Mouse (Mus musculus) midbrain, embryonic 15.5 days (tissue): ENCODE results near the gene Lat2. TPM values are rescaled to one million over a fixed set of nuclear protein-coding genes. Genes with fewer than 3 reads are reported as not detected.

ENCODE experiments used
- ATAC-seq: fragments of 200-750 bp; cut with Nextera tagmentation; replicated peaks from 2 replicates; pipeline ENCODE4 v1.8.0; 2017; ENCODE audit warnings: moderate TSS enrichment
- H3K27ac ChIP-seq: fragments of 300-500 bp; sonication (generic); 2 replicates; pipeline ENCODE4 v1.5.1; 2015; ENCODE audit warnings: mild to moderate bottlenecking, inconsistent platforms
- H3K27me3 ChIP-seq: fragments of 300-500 bp; sonication (generic); replicated peaks from 2 replicates; pipeline ENCODE4 v1.6.1; 2015; ENCODE audit warnings: inconsistent platforms
- H3K36me3 ChIP-seq: fragments of 300-500 bp; sonication (generic); replicated peaks from 2 replicates; pipeline ENCODE4 v1.6.1; 2015; ENCODE audit warnings: inconsistent platforms
- H3K4me1 ChIP-seq: fragments of 300-500 bp; sonication (generic); 2 replicates; pipeline ENCODE4 v1.6.1; 2015; ENCODE audit warnings: inconsistent platforms
- H3K4me2 ChIP-seq: fragments of 300-500 bp; sonication (generic); 2 replicates; pipeline ENCODE4 v1.6.1; 2015; ENCODE audit warnings: inconsistent platforms, mild to moderate bottlenecking, moderate library complexity
- H3K4me3 ChIP-seq: fragments of 300-500 bp; sonication (generic); 2 replicates; pipeline ENCODE4 v1.5.1; 2015; ENCODE audit warnings: mild to moderate bottlenecking, inconsistent platforms
- H3K9ac ChIP-seq: fragments of 300-500 bp; sonication (generic); 2 replicates; pipeline ENCODE4 v1.6.1; 2015; ENCODE audit warnings: mild to moderate bottlenecking, inconsistent platforms
- H3K9me3 ChIP-seq: fragments of 300-500 bp; sonication (generic); 2 replicates; pipeline ENCODE4 v1.6.1; 2016; ENCODE audit warnings: inconsistent platforms
- WGBS: fragments of 180-500 bp; shearing (Covaris S2); methylation state at CpG from one replicate; pipeline ENCODE4 v1.1.7; 2015; ENCODE audit warnings: mixed read lengths; 5-methylcytosine and 5-hydroxymethylcytosine counted together
- polyA plus RNA-seq: library from polyadenylated mRNA; unstranded; fragments of >200 nt; fragmentation: Nextera tagmentation; extraction: Ambion mirVana; gene quantifications from 2 replicates; pipeline ENCODE4 v1.2.1, GENCODE M21; 2015

The Lat2 gene
- polyA plus RNA-seq, 1 experiment from 2014 or later = 3.5 TPM

DNA sequence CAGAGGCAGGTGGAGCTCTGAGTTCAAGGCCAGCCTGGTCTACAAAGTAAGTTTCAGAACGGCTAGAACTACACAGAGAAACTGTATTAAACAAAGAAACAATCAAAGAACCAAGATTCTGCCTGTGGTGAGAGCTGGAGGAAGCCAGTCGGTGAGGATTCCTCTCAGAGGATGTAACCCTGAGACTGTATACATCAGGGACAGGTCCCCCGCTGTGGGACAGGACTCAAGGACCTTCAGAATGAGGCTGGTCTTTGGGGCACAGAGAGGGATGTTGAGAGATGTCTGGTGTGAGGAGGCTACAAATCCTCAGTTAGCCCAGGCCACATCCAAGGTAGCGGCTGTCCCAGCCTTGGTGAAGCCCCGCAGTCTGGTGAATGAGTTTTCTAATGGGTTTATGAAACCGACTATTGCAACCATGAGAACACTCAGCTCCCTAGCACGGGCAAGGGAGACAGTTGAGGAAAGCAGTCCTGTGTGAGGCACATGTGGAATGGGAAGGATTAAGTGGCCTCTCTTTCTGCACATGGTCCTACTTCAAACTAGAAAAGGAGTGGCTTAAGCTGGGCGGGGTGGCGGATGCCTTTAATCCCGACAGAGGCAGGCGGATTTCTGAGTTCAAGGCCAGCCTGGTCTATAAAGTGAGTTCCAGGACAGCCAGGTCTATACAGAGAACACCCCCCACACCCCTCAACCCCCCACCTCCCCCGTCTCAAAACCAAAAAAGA is 4.7 kb downstream of the Lat2 start:
- no peaks in the 10 kb centered on the region for H3K9me3 ChIP-seq
- no peak overlapping the region for H3K4me2 ChIP-seq
- H3K27me3 ChIP-seq = no peaks in the 10 kb centered on the region
- 89% methylated on average over 12 of the region's 12 CpGs for WGBS
- H3K27ac ChIP-seq = no peak overlapping the region
- no peaks in the 10 kb centered on the region for H3K4me1 ChIP-seq
- ATAC-seq = no peak
- H3K4me3 ChIP-seq = no peak overlapping the region
- no peak overlapping the region for H3K9ac ChIP-seq
- H3K36me3 ChIP-seq = no peaks in the 10 kb centered on the region

DNA sequence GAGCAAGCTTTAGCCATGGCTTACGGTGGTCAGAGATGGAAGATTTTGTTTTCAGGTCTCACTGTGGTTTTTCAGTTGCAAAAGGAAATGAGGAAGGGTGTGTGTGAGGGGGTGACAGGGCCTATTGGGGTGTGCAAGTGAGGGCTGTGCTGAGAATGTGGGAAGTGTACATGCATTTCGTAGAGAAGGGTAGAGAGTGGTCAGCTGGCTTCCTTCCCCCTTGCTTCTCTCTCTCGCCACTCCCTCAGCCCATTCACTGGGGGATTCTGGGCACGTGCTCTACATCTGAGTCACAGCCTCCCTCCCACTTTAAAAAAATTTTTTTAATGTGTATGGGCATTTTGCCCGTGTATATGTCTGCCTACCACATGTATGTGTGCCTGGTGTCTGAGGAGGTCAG is 7.7 kb downstream of the Lat2 start:
- no peak overlapping the region for H3K4me3 ChIP-seq
- no peaks in the 10 kb centered on the region for H3K9me3 ChIP-seq
- no peak overlapping the region for H3K27ac ChIP-seq
- H3K36me3 ChIP-seq = no peaks in the 10 kb centered on the region
- no peak overlapping the region for H3K9ac ChIP-seq
- H3K27me3 ChIP-seq = no peaks in the 10 kb centered on the region
- ATAC-seq = no peak
- H3K4me2 ChIP-seq = no peak overlapping the region
- WGBS = 66% methylated on average over 5 of the region's 5 CpGs
- H3K4me1 ChIP-seq = no peaks in the 10 kb centered on the region

DNA sequence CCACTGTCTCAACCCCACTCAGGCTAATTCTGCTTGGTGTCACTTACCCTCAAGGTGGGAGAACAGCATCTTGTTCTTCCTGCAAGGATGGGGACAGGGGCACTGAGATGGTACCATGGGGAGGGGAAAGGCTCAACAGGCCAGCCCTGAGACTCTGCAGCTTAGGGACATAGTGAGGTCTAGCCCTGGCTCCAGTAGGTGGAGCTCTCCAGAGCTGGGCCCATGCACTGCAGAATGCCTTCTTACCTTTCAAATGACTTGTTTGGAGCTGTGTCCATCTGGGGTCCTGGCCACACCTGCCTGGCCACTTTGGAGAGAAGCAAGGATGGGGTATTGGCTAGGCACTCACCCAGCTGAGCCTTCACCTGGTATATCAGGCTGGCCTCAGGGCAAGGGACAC is 8.5 kb downstream of the Lat2 start:
- Histone ChIP-seq H3K9me3 (no peaks in the 10 kb centered on the region), H3K27ac (no peak overlapping the region), H3K9ac (no peak overlapping the region), H3K4me3 (no peak overlapping the region), H3K27me3 (no peaks in the 10 kb centered on the region), H3K4me2 (no peak overlapping the region), H3K4me1 (no peaks in the 10 kb centered on the region), H3K36me3 (no peaks in the 10 kb centered on the region)
- ATAC-seq = no peak

DNA sequence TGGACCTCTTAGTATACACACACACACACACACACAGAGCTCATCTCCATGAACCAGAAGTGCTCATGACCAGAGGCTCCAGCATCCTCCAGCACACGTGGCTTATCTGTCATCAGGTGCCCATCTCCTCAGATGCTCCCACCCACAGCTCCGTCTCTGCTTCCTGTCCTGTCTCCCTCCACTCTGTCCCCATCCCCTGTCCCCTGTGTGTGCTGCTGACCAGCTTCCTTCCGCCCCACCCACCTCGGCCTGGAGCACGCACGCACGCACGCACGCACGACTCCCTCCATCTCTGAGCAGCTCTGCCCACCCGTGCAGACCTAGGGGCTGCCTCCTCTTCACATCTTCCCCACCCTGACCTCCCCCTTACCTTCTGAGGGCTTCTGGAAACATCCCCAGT is 10.4 kb downstream of the Lat2 start:
- no peak overlapping the region for H3K4me2 ChIP-seq
- no peak overlapping the region for H3K4me3 ChIP-seq
- H3K36me3 ChIP-seq = no peaks in the 10 kb centered on the region
- H3K4me1 ChIP-seq = no peaks in the 10 kb centered on the region
- H3K27ac ChIP-seq = no peak overlapping the region
- ATAC-seq = no peak
- no peak overlapping the region for H3K9ac ChIP-seq
- no peaks in the 10 kb centered on the region for H3K9me3 ChIP-seq
- H3K27me3 ChIP-seq = no peaks in the 10 kb centered on the region
- 87% methylated on average over 11 of the region's 11 CpGs for WGBS

DNA sequence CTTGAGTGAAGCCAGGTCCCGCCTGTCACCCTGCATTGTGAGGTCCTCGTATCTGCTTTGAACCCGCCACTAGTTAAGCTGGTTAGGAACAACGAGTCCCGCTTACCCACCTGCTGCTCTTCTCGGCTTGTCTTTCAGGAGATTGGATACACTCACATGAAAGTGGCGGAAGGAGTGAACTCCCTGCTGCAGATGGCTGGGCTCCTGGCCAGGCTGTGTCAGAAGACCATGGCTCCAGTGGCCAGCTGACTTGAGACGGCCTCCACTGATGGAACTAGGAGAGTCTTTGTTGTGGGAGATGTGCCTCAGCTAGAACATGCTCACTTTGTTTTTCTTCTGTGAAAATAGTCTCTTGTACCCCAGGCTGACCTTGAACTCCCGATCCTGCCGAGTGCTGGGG is 17.1 kb downstream of the Lat2 start:
- no peaks in the 10 kb centered on the region for H3K9me3 ChIP-seq
- H3K4me1 ChIP-seq = no peaks in the 10 kb centered on the region
- H3K4me2 ChIP-seq = no peak overlapping the region
- H3K9ac ChIP-seq = no peak overlapping the region
- no peak for ATAC-seq
- no peak overlapping the region for H3K4me3 ChIP-seq
- H3K27me3 ChIP-seq = no peaks in the 10 kb centered on the region
- no peak overlapping the region for H3K27ac ChIP-seq
- 84% methylated on average over 10 of the region's 10 CpGs for WGBS
- 0 out of 2 replicates have a peak, but pooled peaks cover 16% of the 10 kb centered on the region for H3K36me3 ChIP-seq

DNA sequence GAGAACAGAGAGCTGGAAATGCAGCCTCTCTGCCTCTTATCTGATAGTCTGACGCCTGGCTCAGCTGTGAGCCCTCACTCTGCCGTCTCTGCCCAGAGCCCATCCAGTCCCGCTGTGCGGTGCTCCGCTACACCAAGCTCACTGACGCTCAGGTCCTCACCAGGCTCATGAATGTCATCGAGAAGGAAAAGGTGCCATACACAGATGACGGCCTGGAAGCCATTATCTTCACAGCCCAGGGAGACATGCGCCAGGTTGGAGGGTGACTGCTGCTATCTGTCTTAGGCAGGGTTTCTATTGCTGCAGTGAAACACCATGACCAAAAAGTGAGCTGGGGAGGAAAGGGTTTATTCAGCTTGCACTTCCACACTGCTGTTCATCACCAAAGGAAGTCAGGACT is 21.7 kb downstream of the Lat2 start:
- Histone ChIP-seq H3K27ac (no peak overlapping the region), H3K9ac (no peak overlapping the region), H3K4me3 (no peak overlapping the region), H3K9me3 (no peaks in the 10 kb centered on the region), H3K36me3 (peaks cover 27% of the 10 kb centered on the region), H3K4me2 (no peak overlapping the region), H3K27me3 (no peaks in the 10 kb centered on the region), H3K4me1 (no peaks in the 10 kb centered on the region)
- no peak for ATAC-seq
- WGBS = 90% methylated on average over 9 of the region's 9 CpGs

DNA sequence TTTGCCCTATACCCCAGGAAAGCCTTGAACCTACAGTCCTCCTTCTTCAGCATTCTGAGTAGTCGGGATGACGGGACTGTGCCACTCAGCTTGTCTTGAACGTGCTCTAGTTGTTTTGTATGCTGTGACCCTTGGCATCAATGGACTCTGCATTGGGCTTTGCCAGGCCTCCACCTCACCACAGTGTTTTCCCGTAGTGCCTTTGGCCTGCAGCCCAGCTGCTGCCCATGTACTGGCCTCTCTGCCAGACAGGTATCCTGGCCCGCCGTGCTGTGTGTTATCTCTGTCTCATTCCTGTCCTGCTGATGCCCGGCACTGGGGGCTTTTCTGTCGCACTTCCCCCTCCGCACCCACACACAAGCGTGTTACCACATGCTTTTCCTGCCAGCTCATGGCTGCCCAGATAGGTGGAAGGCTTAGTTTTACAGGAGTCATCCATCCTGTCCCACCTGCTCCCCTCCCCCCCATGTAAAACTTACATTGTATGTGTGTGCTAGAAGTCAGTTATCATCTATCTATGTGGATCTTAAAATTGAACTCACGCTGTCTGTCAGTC is 22.7 kb downstream of the Lat2 start:
- ATAC-seq = no peak
- no peak overlapping the region for H3K27ac ChIP-seq
- peaks cover 25% of the 10 kb centered on the region for H3K36me3 ChIP-seq
- no peaks in the 10 kb centered on the region for H3K4me1 ChIP-seq
- WGBS = 95% methylated on average over 11 of the region's 11 CpGs
- no peak overlapping the region for H3K4me2 ChIP-seq
- no peaks in the 10 kb centered on the region for H3K9me3 ChIP-seq
- H3K9ac ChIP-seq = no peak overlapping the region
- no peak overlapping the region for H3K4me3 ChIP-seq
- no peaks in the 10 kb centered on the region for H3K27me3 ChIP-seq

DNA sequence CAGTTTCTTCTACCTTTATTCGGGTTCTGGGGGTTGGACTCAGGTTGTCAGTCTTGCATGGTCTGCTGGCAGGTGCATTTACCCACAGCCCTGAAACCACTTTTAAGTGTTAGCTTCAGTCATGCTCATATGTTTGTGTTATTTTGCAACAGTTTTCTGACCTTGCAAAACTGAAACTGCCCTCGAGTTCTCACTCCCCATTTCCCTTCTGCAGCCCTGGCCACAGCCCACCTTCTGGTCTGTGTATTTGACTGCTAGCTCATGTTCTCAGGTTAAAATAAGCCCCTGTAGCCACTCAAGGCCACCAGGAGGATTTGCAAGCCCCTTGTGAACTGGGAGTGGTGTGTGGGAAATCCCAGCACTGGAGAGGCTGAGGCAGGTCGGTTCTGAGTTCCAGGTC is 24.9 kb downstream of the Lat2 start:
- Histone ChIP-seq H3K27ac (no peak overlapping the region), H3K9ac (no peak overlapping the region), H3K4me3 (no peak overlapping the region), H3K4me1 (no peaks in the 10 kb centered on the region), H3K27me3 (no peaks in the 10 kb centered on the region), H3K4me2 (no peak overlapping the region), H3K36me3 (peaks cover 18% of the 10 kb centered on the region), H3K9me3 (no peaks in the 10 kb centered on the region)
- WGBS = 89% methylated on average over 3 of the region's 3 CpGs
- ATAC-seq = no peak

DNA sequence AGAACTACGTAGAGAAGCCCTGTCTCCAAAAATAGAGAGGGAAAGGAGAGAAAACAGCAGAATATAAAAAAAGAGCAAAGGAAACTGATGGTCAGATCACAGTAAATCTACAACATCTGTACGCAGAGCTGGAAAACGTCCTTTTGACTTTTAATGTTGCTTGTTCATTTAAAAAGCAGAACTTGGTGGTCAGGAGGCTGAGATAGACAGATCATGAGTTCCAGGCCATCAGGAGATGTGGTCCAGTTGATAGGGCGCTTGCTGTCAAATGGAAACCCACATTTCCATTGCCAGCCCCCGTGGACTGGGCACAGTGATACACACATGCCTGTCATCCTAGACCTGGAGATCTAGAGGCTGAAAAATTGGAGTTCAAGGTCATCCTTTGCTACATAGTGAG is 30.0 kb downstream of the Lat2 start:
- ATAC-seq = no peak
- WGBS = 94% methylated on average over 5 of the region's 5 CpGs
- no peak overlapping the region for H3K4me3 ChIP-seq

DNA sequence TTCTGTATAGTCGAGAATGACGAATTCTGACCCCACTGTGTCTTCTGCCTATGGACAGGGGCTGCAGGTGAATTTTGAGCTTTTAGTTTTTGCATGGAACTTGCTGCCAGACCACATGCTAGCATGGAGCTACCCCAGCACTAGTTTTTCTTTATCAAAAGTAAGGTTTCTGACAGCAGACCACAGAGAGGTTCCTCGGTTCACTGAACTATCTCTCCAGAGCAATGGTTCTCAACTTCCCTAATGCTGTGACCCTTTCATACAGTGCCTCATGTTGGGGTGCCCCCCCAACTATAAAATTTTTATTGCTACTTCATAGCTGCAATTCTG is 31.0 kb downstream of the Lat2 start:
- Histone ChIP-seq H3K9ac (no peak overlapping the region), H3K27ac (no peak overlapping the region), H3K4me2 (no peak overlapping the region), H3K36me3 (no peaks in the 10 kb centered on the region), H3K27me3 (no peaks in the 10 kb centered on the region), H3K4me3 (no peak overlapping the region), H3K4me1 (peaks cover 8% of the 10 kb centered on the region), H3K9me3 (no peaks in the 10 kb centered on the region)
- no peak for ATAC-seq
- 80% methylated on average over 3 of the region's 3 CpGs for WGBS

More for the DNA sequence above, 30.0 kb downstream of the Lat2 start:
- H3K9ac ChIP-seq = no peak overlapping the region
- no peaks in the 10 kb centered on the region for H3K36me3 ChIP-seq
- H3K27me3 ChIP-seq = no peaks in the 10 kb centered on the region
- H3K4me1 ChIP-seq = peaks cover 8% of the 10 kb centered on the region
- no peak overlapping the region for H3K27ac ChIP-seq
- H3K9me3 ChIP-seq = no peaks in the 10 kb centered on the region
- no peak overlapping the region for H3K4me2 ChIP-seq

DNA sequence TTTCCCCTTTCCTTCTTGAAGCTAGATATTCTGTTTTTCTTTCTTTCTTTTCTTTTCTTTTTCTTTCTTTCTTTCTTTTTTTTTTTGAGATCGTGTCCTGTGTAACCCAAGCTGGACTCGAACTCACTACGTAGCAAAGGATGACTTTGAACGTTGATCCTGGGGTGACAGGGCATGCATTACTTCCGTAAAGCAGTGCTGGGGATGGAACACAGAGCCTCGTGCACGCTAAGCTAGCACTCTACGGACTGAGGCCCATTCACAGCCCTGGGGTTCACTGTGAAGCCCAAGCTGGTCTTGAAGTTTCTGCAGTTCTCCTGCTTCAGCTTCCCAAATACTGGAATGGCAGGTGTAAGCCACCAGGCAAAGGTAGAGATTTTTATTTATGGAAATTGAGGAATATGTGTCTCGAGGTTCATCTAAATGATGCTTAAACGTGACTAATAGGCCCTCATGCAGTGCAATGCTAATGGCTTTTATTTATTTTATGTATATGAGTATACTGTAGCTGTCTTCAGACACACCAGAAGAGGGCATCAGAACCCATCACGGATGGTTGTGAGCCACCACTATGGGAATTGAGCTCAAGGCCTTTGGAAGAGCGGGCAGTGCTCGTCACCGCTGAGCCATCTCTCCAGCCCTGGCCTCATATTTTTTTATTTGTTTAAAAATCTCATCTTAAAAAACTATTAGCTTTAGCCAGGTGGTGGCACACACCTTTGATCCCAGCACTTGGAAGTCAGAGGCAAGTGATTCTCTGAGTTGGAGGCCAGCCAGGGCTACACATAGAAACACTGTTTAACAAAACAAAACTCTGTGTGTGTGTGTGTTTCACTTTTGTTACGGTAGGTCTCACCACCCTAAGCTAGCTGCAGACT is 31.6 kb downstream of the Lat2 start:
- ATAC-seq = no peak

DNA sequence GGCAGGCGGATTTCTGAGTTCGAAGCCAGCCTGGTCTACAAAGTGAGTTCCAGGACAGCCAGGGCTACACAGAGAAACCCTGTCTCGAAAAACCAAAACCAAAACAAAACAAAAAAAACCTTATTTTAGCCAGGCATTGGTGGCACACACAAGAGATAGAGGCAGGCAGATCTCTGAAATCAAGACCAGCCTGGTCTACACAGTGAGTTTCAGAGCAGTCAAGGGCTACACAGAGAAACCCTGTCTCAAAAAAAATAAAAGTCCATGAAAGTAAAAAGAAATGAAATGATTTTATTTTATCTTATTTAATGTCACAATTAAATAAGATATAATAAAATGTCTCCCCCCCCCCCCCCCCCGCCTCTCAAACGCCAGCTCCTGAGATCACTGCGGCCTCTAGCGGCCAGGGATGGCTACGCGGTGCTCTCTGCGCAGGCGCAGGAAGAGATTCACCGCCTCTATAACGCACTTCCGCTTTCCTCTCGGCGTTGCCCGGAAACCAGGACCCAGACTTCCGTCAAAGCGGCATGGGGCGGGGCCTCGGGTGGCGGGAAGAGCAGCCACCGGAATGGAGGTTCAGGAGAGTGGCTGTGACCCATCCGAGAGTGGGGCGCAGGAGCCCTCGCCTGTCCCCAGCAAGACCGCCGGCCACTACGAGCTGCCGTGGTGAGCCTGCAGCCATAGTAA is 32.5 kb downstream of the Lat2 start:
- H3K27ac ChIP-seq = peak overlapping the region; percentile 40
- peak; percentile 92 for ATAC-seq

More for the DNA sequence above, 31.6 kb downstream of the Lat2 start:
- Histone ChIP-seq H3K4me3 (peak overlapping the region; percentile 75), H3K9me3 (no peaks in the 10 kb centered on the region), H3K4me1 (peaks cover 8% of the 10 kb centered on the region), H3K27ac (no peak overlapping the region; the same call in 1 of the 2 replicates), H3K4me2 (peak overlapping the region; percentile 74), H3K9ac (peak overlapping the region; percentile 80), H3K36me3 (no peaks in the 10 kb centered on the region), H3K27me3 (no peaks in the 10 kb centered on the region)
- 30% methylated on average over 15 of the region's 15 CpGs for WGBS

More for the DNA sequence above, 32.5 kb downstream of the Lat2 start:
- Histone ChIP-seq H3K4me2 (peak overlapping the region; percentile 74), H3K4me3 (peak overlapping the region; percentile 75), H3K4me1 (peaks cover 8% of the 10 kb centered on the region), H3K27me3 (no peaks in the 10 kb centered on the region), H3K9ac (peak overlapping the region; percentile 80), H3K36me3 (no peaks in the 10 kb centered on the region), H3K9me3 (no peaks in the 10 kb centered on the region)
- 8% methylated on average over 30 of the region's 30 CpGs for WGBS
